Mouse (Mus musculus) bone marrow macrophage, adult 2 months (primary cell): Measurements from ENCODE around the gene Ssna1.

Experiments used
- CTCF ChIP-seq: IDR thresholded peaks from 2 replicates; pipeline ENCODE4 v1.5.1; 2012; ENCODE audit warnings: low read depth, mild to moderate bottlenecking, low read length, moderate library complexity
- POLR2A ChIP-seq: IDR thresholded peaks from 2 replicates; pipeline ENCODE4 v1.6.1; 2012; ENCODE audit warnings: mild to moderate bottlenecking, low read depth, low read length, borderline replicate concordance

- TF ChIP-seq POLR2A: no peak
- no peak for TF ChIP-seq CTCF
Observed at GRCm38 (mm10) chr2:25264286-25264660, 8.0 kb downstream of the Ssna1 start.
